Mouse (Mus musculus): ENCODE measurements around the gene 2010111I01Rik.

DNA sequence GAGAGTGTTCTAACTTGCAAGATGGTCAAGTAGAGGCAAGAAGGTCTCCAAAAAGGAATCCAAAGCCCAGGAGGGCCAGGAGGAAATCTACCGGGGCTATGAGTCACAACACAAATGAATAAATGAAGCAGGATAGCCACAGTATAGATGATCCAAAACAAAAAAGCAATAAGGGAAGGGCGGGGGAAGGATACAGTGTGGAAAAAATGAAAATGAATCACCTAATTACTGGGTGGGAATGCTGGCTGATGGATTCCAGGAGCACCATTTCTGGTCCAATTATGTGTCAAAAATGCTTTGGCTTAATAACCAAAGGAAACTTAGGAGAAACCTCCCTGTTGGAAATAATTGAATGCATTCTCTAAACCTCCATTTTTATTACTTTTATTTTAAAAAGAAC, 155.6 kb downstream of the 2010111I01Rik start:
- TF ChIP-seq POLR2A (IDR thresholded peaks at IDR 0.05; ENCODE audit: low read depth, low read length): no peak
- TF ChIP-seq CTCF (IDR thresholded peaks at IDR 0.05; ENCODE audit: extremely low read depth, insufficient read depth, insufficient read length, insufficient replicate concordance): no peak
